Mouse (Mus musculus) heart, adult 2 months (tissue): ENCODE results near the gene Plekhm3. TPM values are rescaled to one million over a fixed set of nuclear protein-coding genes. Genes with fewer than 3 reads are reported as not detected.

Experiments
- DNase-seq, 2 experiments: peaks; one replicate each; pipeline ENCODE4 v3.0.0; 2021
- H3K27ac ChIP-seq: fragments of 200-600 bp; 2 replicates; pipeline ENCODE4 v1.8.1; 2022
- H3K27me3 ChIP-seq: fragments of 200-500 bp; 2 replicates; pipeline ENCODE4 v1.6.1; 2012; ENCODE audit warnings: mild to moderate bottlenecking, low read length, inconsistent platforms, mixed read lengths; ENCODE audit not compliant: control insufficient read depth, insufficient read depth
- H3K36me3 ChIP-seq: fragments of 200-500 bp; 2 replicates; pipeline ENCODE4 v1.6.1; 2012; ENCODE audit warnings: low read length, inconsistent platforms; ENCODE audit not compliant: control insufficient read depth, insufficient read depth
- H3K4me1 ChIP-seq: fragments of 200-500 bp; 2 replicates; pipeline ENCODE4 v1.6.1; 2011; ENCODE audit warnings: low read length; ENCODE audit not compliant: control insufficient read depth, insufficient read depth
- H3K4me3 ChIP-seq: fragments of 200-600 bp; 2 replicates; pipeline ENCODE4 v1.8.1; 2022
- H3K79me2 ChIP-seq: fragments of 200-500 bp; replicated peaks from 2 replicates; pipeline ENCODE4 v1.6.1; 2012; ENCODE audit warnings: mild to moderate bottlenecking, inconsistent platforms, low read length, moderate library complexity, mixed read lengths; ENCODE audit not compliant: control insufficient read depth, insufficient read depth
- H3K9ac ChIP-seq: fragments of 200-500 bp; 2 replicates; pipeline ENCODE4 v1.6.1; 2012; ENCODE audit warnings: low read depth, mild to moderate bottlenecking, control low read depth, inconsistent platforms, low read length, mixed read lengths
- CTCF ChIP-seq: fragments of 200-600 bp; IDR thresholded peaks from 2 replicates; pipeline ENCODE4 v1.8.1; 2022; ENCODE audit warnings: antibody characterized with exemption, mild to moderate bottlenecking, moderate library complexity
- EP300 ChIP-seq: fragments of 200-500 bp; IDR thresholded peaks from 2 replicates; pipeline ENCODE4 v1.6.1; 2011; ENCODE audit warnings: low read depth, low read length, control low read depth; ENCODE audit not compliant: insufficient read depth
- POLR2A ChIP-seq: fragments of 200-500 bp; IDR thresholded peaks from 2 replicates; pipeline ENCODE4 v1.6.1; 2011; ENCODE audit warnings: mild to moderate bottlenecking, low read depth, low read length, control low read depth; ENCODE audit not compliant: insufficient read depth
- WGBS: fragments of 180-500 bp; shearing (Covaris S2); methylation state at CpG from one replicate; pipeline ENCODE4 v1.1.7; 2018; 5-methylcytosine and 5-hydroxymethylcytosine counted together
- intact Hi-C: fragments of 180-260 bp; cut with DNase I; formaldehyde crosslinking; loops from one replicate; pipeline ENCODE4 v1.15.1; 2025
- polyA plus RNA-seq: library from polyadenylated mRNA; depleted of rRNA; stranded (reverse); fragments of >200 nt; gene quantifications from 2 replicates; pipeline ENCODE4 v1.2.3, GENCODE M21; 2012
- total RNA-seq, 2 experiments: library from RNA; stranded (reverse); gene quantifications; 2 replicates each; pipeline ENCODE4 v1.2.3; 2021

Plekhm3 gene
- total and polyA plus RNA-seq, 3 experiments: 3.3 to 6.9 (median 6.8) TPM

GRCm38 (mm10) chr1:64853244-64853643 is 103.4 kb downstream of the Plekhm3 start:
- Histone ChIP-seq H3K4me3 (no peak overlapping the region), H3K9ac (no peak overlapping the region), H3K36me3 (no peaks in the 10 kb centered on the region), H3K27me3 (no peaks in the 10 kb centered on the region), H3K79me2 (no peaks in the 10 kb centered on the region), H3K4me1 (peaks cover 1% of the 10 kb centered on the region; the same call in 1 of the 2 replicates), H3K27ac (no peak overlapping the region)
- DNase-seq: no peak
- intact Hi-C loops: no loop called here
- TF ChIP-seq EP300 (no peak), CTCF (no peak), POLR2A (no peak)
- WGBS: 80% methylated on average over 2 of the region's 2 CpGs

GRCm38 (mm10) chr1:64852272-64852671 is 104.4 kb downstream of the Plekhm3 start:
- H3K9ac ChIP-seq: no peak overlapping the region
- H3K27me3 ChIP-seq: no peaks in the 10 kb centered on the region
- TF ChIP-seq EP300 (no peak), CTCF (no peak), POLR2A (no peak)
- no peak for DNase-seq
- intact Hi-C loops: no loop called here
- H3K27ac ChIP-seq: no peak overlapping the region
- H3K79me2 ChIP-seq: no peaks in the 10 kb centered on the region
- H3K4me3 ChIP-seq: no peak overlapping the region
- H3K4me1 ChIP-seq: peaks cover 1% of the 10 kb centered on the region; the same call in 1 of the 2 replicates
- 79% methylated on average over 2 of the region's 2 CpGs for WGBS
- H3K36me3 ChIP-seq: no peaks in the 10 kb centered on the region

GRCm38 (mm10) chr1:64850345-64850744 is 106.3 kb downstream of the Plekhm3 start:
- 81% methylated on average over 2 of the region's 2 CpGs for WGBS
- H3K4me3 ChIP-seq: no peak overlapping the region
- no peak for DNase-seq
- no peaks in the 10 kb centered on the region for H3K27me3 ChIP-seq
- H3K9ac ChIP-seq: no peak overlapping the region
- H3K79me2 ChIP-seq: no peaks in the 10 kb centered on the region
- TF ChIP-seq EP300 (no peak), POLR2A (no peak), CTCF (no peak)
- H3K27ac ChIP-seq: no peak overlapping the region
- intact Hi-C loops: no loop called here
- H3K36me3 ChIP-seq: no peaks in the 10 kb centered on the region
- H3K4me1 ChIP-seq: peaks cover 1% of the 10 kb centered on the region; the same call in 1 of the 2 replicates

- Histone ChIP-seq H3K79me2 (no peaks in the 10 kb centered on the region), H3K27me3 (no peaks in the 10 kb centered on the region), H3K27ac (no peak overlapping the region), H3K4me1 (peaks cover 1% of the 10 kb centered on the region; the same call in 1 of the 2 replicates), H3K36me3 (no peaks in the 10 kb centered on the region), H3K9ac (no peak overlapping the region), H3K4me3 (no peak overlapping the region)
- TF ChIP-seq CTCF (no peak), EP300 (no peak), POLR2A (no peak)
- intact Hi-C loops: no loop called here
- DNase-seq: no peak
- WGBS: 57% methylated on average over 1 of the region's 1 CpGs
Measured at GRCm38 (mm10) chr1:64848996-64849395, 107.6 kb downstream of the Plekhm3 start.

GRCm38 (mm10) chr1:64848081-64848480 is 108.5 kb downstream of the Plekhm3 start:
- H3K4me1 ChIP-seq: peaks cover 1% of the 10 kb centered on the region; the same call in 1 of the 2 replicates
- no peak overlapping the region for H3K4me3 ChIP-seq
- intact Hi-C loops: no loop called here
- H3K36me3 ChIP-seq: no peaks in the 10 kb centered on the region
- H3K27ac ChIP-seq: no peak overlapping the region
- H3K79me2 ChIP-seq: no peaks in the 10 kb centered on the region
- no peak for DNase-seq
- TF ChIP-seq EP300 (no peak), CTCF (no peak), POLR2A (no peak)
- no peaks in the 10 kb centered on the region for H3K27me3 ChIP-seq
- H3K9ac ChIP-seq: no peak overlapping the region
- 83% methylated on average over 7 of the region's 7 CpGs for WGBS

- Histone ChIP-seq H3K4me1 (peaks cover 1% of the 10 kb centered on the region; the same call in 1 of the 2 replicates), H3K4me3 (no peak overlapping the region), H3K9ac (no peak overlapping the region), H3K79me2 (no peaks in the 10 kb centered on the region), H3K27ac (no peak overlapping the region), H3K27me3 (no peaks in the 10 kb centered on the region), H3K36me3 (no peaks in the 10 kb centered on the region)
- intact Hi-C loops: no loop called here
- no peak for DNase-seq
- TF ChIP-seq POLR2A (no peak), CTCF (no peak), EP300 (no peak)
Measured at GRCm38 (mm10) chr1:64847565-64847964, 109.1 kb downstream of the Plekhm3 start.
